Mouse (Mus musculus) midbrain, embryonic 13.5 days (tissue): ENCODE results near the gene P2rx4. TPM values are rescaled to one million over a fixed set of nuclear protein-coding genes. Genes with fewer than 3 reads are reported as not detected.

Experiments used
- ATAC-seq: fragments of 200-750 bp; cut with Nextera tagmentation; 2 replicates; pipeline ENCODE4 v1.8.0; 2017; ENCODE audit warnings: mild to moderate bottlenecking, moderate TSS enrichment, moderate library complexity
- H3K27ac ChIP-seq: fragments of 300-500 bp; sonication (generic); 2 replicates; pipeline ENCODE4 v1.5.1; 2015; ENCODE audit warnings: inconsistent platforms, mild to moderate bottlenecking, moderate library complexity
- H3K27me3 ChIP-seq: fragments of 300-500 bp; sonication (generic); 2 replicates; pipeline ENCODE4 v1.6.1; 2015; ENCODE audit warnings: mild to moderate bottlenecking, inconsistent platforms
- H3K36me3 ChIP-seq: fragments of 300-500 bp; sonication (generic); 2 replicates; pipeline ENCODE4 v1.6.1; 2015; ENCODE audit warnings: mild to moderate bottlenecking, inconsistent platforms
- H3K4me1 ChIP-seq: fragments of 300-500 bp; sonication (generic); replicated peaks from 2 replicates; pipeline ENCODE4 v1.6.1; 2015; ENCODE audit warnings: inconsistent platforms
- H3K4me2 ChIP-seq: fragments of 300-500 bp; sonication (generic); replicated peaks from 2 replicates; pipeline ENCODE4 v1.6.1; 2015; ENCODE audit warnings: moderate library complexity, mild to moderate bottlenecking, inconsistent platforms
- H3K4me3 ChIP-seq: fragments of 300-500 bp; sonication (generic); replicated peaks from 2 replicates; pipeline ENCODE4 v1.5.1; 2015; ENCODE audit warnings: mild to moderate bottlenecking, inconsistent platforms
- H3K9ac ChIP-seq: fragments of 300-500 bp; sonication (generic); replicated peaks from 2 replicates; pipeline ENCODE4 v1.6.1; 2015; ENCODE audit warnings: mild to moderate bottlenecking, inconsistent platforms
- H3K9me3 ChIP-seq: fragments of 300-500 bp; sonication (generic); 2 replicates; pipeline ENCODE4 v1.6.1; 2016; ENCODE audit warnings: mild to moderate bottlenecking, inconsistent platforms
- WGBS: fragments of 180-500 bp; shearing (Covaris S2); methylation state at CpG from one replicate; pipeline ENCODE4 v1.1.7; 2015; 5-methylcytosine and 5-hydroxymethylcytosine counted together
- polyA plus RNA-seq: library from polyadenylated mRNA; unstranded; fragments of >200 nt; fragmentation: Nextera tagmentation; extraction: Ambion mirVana; gene quantifications from 2 replicates; pipeline ENCODE4 v1.2.1, GENCODE M21; 2015

P2rx4 gene
- polyA plus RNA-seq, 1 experiment from 2014 or later: 14.5 TPM

- H3K9ac ChIP-seq: peak overlapping the region; percentile 84
- H3K9me3 ChIP-seq: no peaks in the 10 kb centered on the region
- H3K4me1 ChIP-seq: peaks cover 17% of the 10 kb centered on the region
- peak overlapping the region; percentile 75 for H3K27ac ChIP-seq
- H3K4me2 ChIP-seq: peak overlapping the region; percentile 80
- ATAC-seq: peak; percentile 55
- 38% methylated on average over 5 of the region's 5 CpGs for WGBS
- H3K36me3 ChIP-seq: no peaks in the 10 kb centered on the region
- no peaks in the 10 kb centered on the region for H3K27me3 ChIP-seq
- peak overlapping the region; percentile 72 for H3K4me3 ChIP-seq
These were observed 448 bp upstream of the P2rx4 start for GRCm38 (mm10) chr5:122706917-122707275.

DNA sequence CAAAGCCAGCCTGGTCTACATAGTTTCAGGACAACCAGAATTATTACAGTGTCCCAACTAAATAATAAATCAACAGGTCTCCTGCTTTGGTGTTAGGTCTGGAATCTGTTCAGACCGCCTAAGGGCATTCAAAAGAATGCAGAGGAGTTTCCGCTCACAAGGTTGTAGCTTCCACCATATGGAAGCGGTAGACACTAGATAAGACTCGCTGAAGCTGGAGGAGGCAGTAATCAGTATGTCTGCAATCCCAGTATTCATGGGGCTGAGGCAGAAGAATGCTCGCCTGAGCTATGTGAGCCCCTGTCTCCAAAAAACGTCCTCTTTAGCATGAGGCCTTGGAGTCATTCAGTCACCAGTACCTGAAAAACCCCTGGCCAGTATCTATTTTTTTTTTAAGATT, 1.5 kb downstream of the P2rx4 start:
- Histone ChIP-seq H3K27ac (no peak overlapping the region), H3K4me1 (peaks cover 17% of the 10 kb centered on the region), H3K9ac (no peak overlapping the region), H3K27me3 (no peaks in the 10 kb centered on the region), H3K4me2 (no peak overlapping the region), H3K4me3 (no peak overlapping the region), H3K36me3 (no peaks in the 10 kb centered on the region), H3K9me3 (no peaks in the 10 kb centered on the region)
- 92% methylated on average over 6 of the region's 6 CpGs for WGBS
- no peak for ATAC-seq

DNA sequence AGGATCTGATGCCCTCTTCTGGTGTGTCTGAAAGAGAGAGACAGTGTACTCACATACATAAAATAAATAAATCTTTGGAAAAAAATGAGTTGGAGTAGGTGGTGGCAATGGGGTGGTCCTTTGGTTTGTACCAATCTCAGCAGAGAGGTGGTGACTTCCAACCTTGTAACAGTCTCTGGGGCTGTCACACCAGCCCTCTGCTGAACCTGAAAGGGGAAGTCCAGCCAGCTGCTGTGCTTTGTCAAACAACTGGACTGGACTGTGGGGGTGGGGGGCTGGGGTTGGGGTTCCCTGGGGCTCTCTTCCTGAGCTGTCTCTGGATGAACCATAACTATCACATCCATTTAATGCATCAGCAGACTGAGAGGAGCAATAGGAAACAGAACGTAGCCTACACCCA, 8.4 kb downstream of the P2rx4 start:
- Histone ChIP-seq H3K36me3 (no peaks in the 10 kb centered on the region), H3K9me3 (no peaks in the 10 kb centered on the region), H3K4me1 (no peaks in the 10 kb centered on the region), H3K27me3 (no peaks in the 10 kb centered on the region), H3K27ac (no peak overlapping the region), H3K4me3 (no peak overlapping the region), H3K9ac (no peak overlapping the region), H3K4me2 (no peak overlapping the region)
- WGBS: 86% methylated on average over 1 of the region's 1 CpGs
- no peak for ATAC-seq

DNA sequence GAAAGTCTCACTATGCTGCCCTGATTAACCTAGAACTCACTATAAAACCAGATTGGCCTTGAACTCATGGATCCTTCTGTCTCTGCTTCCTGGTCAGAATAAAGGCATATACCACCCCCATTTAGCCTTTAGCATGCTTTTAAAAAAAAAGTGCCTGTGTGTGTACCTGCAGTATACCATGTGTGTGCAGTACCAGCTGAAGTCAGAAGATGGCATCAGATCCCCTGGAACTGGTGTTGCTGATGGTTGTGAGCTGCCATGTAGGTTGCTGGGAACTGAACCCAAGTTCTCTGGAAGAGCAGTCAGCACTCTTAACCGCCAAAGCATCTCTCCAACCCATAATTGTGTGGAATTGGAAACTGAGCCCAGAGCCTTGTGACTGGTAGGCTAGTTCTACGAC, 9.4 kb downstream of the P2rx4 start:
- Histone ChIP-seq H3K36me3 (no peaks in the 10 kb centered on the region), H3K4me3 (no peak overlapping the region), H3K9me3 (no peaks in the 10 kb centered on the region), H3K9ac (no peak overlapping the region), H3K27ac (no peak overlapping the region), H3K27me3 (no peaks in the 10 kb centered on the region), H3K4me2 (no peak overlapping the region), H3K4me1 (no peaks in the 10 kb centered on the region)
- ATAC-seq: no peak
- WGBS: 94% methylated on average over 2 of the region's 2 CpGs

- H3K4me3 ChIP-seq: no peak overlapping the region
- H3K4me2 ChIP-seq: no peak overlapping the region
- no peak overlapping the region for H3K9ac ChIP-seq
- H3K4me1 ChIP-seq: no peaks in the 10 kb centered on the region
- no peak overlapping the region for H3K27ac ChIP-seq
- H3K27me3 ChIP-seq: no peaks in the 10 kb centered on the region
- no peaks in the 10 kb centered on the region for H3K9me3 ChIP-seq
- no peak for ATAC-seq
- WGBS: 97% methylated on average over 7 of the region's 7 CpGs
- no peaks in the 10 kb centered on the region for H3K36me3 ChIP-seq
These were observed 11.1 kb downstream of the P2rx4 start for GRCm38 (mm10) chr5:122718400-122718799.

- 98% methylated on average over 8 of the region's 8 CpGs for WGBS
- H3K4me2 ChIP-seq: no peak overlapping the region
- no peaks in the 10 kb centered on the region for H3K9me3 ChIP-seq
- H3K4me1 ChIP-seq: no peaks in the 10 kb centered on the region
- H3K27ac ChIP-seq: no peak overlapping the region
- no peak overlapping the region for H3K4me3 ChIP-seq
- no peak for ATAC-seq
- no peaks in the 10 kb centered on the region for H3K27me3 ChIP-seq
- no peak overlapping the region for H3K9ac ChIP-seq
- H3K36me3 ChIP-seq: no peaks in the 10 kb centered on the region
These were observed 11.8 kb downstream of the P2rx4 start for GRCm38 (mm10) chr5:122719168-122719567.

GRCm38 (mm10) chr5:122725453-122725852, 18.1 kb downstream of the P2rx4 start:
- Histone ChIP-seq H3K4me3 (no peak overlapping the region), H3K4me1 (peaks cover 8% of the 10 kb centered on the region; the same call in 1 of the 2 replicates), H3K9ac (no peak overlapping the region), H3K36me3 (no peaks in the 10 kb centered on the region), H3K9me3 (no peaks in the 10 kb centered on the region), H3K4me2 (no peak overlapping the region), H3K27ac (no peak overlapping the region), H3K27me3 (no peaks in the 10 kb centered on the region)
- ATAC-seq: no peak
- 94% methylated on average over 13 of the region's 13 CpGs for WGBS

DNA sequence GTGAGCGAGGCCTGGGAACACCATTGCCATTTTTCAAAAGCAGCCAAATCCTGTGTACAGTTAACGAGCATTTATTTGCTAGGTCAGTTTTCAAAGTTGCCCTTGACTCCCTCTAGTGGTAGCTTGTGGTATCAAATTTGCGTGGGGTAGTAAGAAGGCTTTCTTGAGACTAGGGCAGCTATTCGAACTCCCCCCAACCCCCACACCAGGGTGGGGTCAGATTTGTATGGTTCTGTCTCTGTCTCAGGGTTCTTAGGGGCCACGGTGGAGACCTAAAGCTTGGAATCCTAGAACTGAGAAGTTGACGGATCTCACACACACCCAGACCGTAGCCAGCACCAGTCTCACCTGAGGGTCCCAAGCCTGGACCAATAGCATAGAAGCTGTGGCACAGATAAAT, 18.7 kb downstream of the P2rx4 start:
- Histone ChIP-seq H3K4me2 (no peak overlapping the region), H3K4me1 (peaks cover 8% of the 10 kb centered on the region; the same call in 1 of the 2 replicates), H3K36me3 (no peaks in the 10 kb centered on the region), H3K4me3 (no peak overlapping the region), H3K9ac (no peak overlapping the region), H3K9me3 (no peaks in the 10 kb centered on the region), H3K27ac (no peak overlapping the region), H3K27me3 (no peaks in the 10 kb centered on the region)
- ATAC-seq: peak; percentile 63
- 21% methylated on average over 7 of the region's 7 CpGs for WGBS

DNA sequence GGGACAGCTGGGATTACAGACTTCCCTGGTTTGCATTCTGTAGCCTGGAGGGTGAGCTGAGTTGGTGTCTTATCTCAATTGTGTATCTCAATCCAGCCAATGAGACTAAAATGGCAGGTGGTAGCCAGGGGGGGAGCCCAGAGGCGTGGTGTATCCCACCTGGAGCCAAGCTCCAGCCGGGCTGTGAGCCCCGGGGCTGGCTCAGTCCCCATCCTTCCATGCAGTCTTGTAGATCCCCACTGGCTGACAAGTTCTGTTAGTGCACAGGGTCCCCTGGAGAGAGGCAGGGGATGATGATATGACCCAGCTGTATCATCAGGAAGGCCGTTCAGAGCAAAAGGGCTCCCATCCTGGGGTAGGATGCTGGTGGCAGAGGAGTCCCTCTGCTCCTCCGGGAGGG, 19.3 kb downstream of the P2rx4 start:
- Histone ChIP-seq H3K9ac (no peak overlapping the region), H3K4me3 (no peak overlapping the region), H3K9me3 (no peaks in the 10 kb centered on the region), H3K27ac (peak overlapping the region; percentile 14; the same call in 1 of the 2 replicates), H3K36me3 (no peaks in the 10 kb centered on the region), H3K4me1 (peaks cover 8% of the 10 kb centered on the region; the same call in 1 of the 2 replicates), H3K27me3 (no peaks in the 10 kb centered on the region), H3K4me2 (no peak overlapping the region)
- no peak for ATAC-seq
- 76% methylated on average over 5 of the region's 5 CpGs for WGBS

- Histone ChIP-seq H3K27ac (no peak overlapping the region), H3K27me3 (no peaks in the 10 kb centered on the region), H3K4me3 (no peak overlapping the region), H3K9ac (no peak overlapping the region), H3K36me3 (no peaks in the 10 kb centered on the region), H3K4me1 (peaks cover 8% of the 10 kb centered on the region; the same call in 1 of the 2 replicates), H3K9me3 (no peaks in the 10 kb centered on the region), H3K4me2 (no peak overlapping the region)
- 94% methylated on average over 7 of the region's 7 CpGs for WGBS
- no peak for ATAC-seq
These were observed 19.8 kb downstream of the P2rx4 start for GRCm38 (mm10) chr5:122727096-122727495.

GRCm38 (mm10) chr5:122730776-122731175, 23.4 kb downstream of the P2rx4 start:
- H3K4me2 ChIP-seq: no peak overlapping the region

DNA sequence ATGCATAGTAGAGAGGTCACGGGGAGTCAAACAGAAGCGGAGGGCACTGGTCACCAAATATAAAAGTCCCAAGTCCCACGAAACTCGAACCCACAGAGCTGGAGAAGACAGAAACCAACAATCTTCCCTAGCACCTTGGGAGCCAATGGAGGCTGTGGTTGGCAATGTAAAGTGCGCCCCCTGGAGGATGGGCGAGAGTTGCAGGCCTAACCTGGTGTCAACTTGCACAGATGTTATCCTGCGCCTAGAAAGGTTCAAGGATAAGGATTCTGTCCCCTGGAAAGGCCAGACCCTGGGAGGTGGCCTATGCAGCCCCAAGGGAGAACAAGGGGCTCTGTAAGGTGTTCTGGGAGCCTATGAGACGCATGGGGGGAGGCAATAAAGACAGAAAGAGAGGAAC, 24.0 kb downstream of the P2rx4 start:
- peaks cover 5% of the 10 kb centered on the region; the same call in 1 of the 2 replicates for H3K4me1 ChIP-seq
- H3K9ac ChIP-seq: no peak overlapping the region
- H3K4me2 ChIP-seq: no peak overlapping the region
- H3K27me3 ChIP-seq: no peaks in the 10 kb centered on the region
- no peaks in the 10 kb centered on the region for H3K9me3 ChIP-seq
- ATAC-seq: no peak
- 72% methylated on average over 8 of the region's 8 CpGs for WGBS
- peaks cover 8% of the 10 kb centered on the region; the same call in 1 of the 2 replicates for H3K36me3 ChIP-seq
- no peak overlapping the region for H3K27ac ChIP-seq
- H3K4me3 ChIP-seq: no peak overlapping the region

More at GRCm38 (mm10) chr5:122730776-122731175, 23.4 kb downstream of the P2rx4 start:
- H3K9me3 ChIP-seq: no peaks in the 10 kb centered on the region
- H3K4me3 ChIP-seq: no peak overlapping the region
- no peak for ATAC-seq
- no peak overlapping the region for H3K27ac ChIP-seq
- peaks cover 8% of the 10 kb centered on the region; the same call in 1 of the 2 replicates for H3K4me1 ChIP-seq
- H3K36me3 ChIP-seq: peaks cover 2% of the 10 kb centered on the region; the same call in 1 of the 2 replicates
- no peaks in the 10 kb centered on the region for H3K27me3 ChIP-seq
- WGBS: 90% methylated on average over 10 of the region's 10 CpGs
- no peak overlapping the region for H3K9ac ChIP-seq

- whole genome bisulfite sequencing: 79% methylated on average over 15 of the region's 15 CpGs
- no peaks in the 10 kb centered on the region for H3K9me3 ChIP-seq
- peaks cover 16% of the 10 kb centered on the region for H3K36me3 ChIP-seq
- H3K4me1 ChIP-seq: no peaks in the 10 kb centered on the region
- no peak overlapping the region for H3K9ac ChIP-seq
- no peak overlapping the region for H3K4me3 ChIP-seq
- H3K27ac ChIP-seq: no peak overlapping the region
- no peak for ATAC-seq
- H3K27me3 ChIP-seq: no peaks in the 10 kb centered on the region
- H3K4me2 ChIP-seq: no peak overlapping the region
These were observed 24.8 kb downstream of the P2rx4 start for GRCm38 (mm10) chr5:122731991-122732673.
